Mouse (Mus musculus): ENCODE measurements around the gene Rpf2.

DNA sequence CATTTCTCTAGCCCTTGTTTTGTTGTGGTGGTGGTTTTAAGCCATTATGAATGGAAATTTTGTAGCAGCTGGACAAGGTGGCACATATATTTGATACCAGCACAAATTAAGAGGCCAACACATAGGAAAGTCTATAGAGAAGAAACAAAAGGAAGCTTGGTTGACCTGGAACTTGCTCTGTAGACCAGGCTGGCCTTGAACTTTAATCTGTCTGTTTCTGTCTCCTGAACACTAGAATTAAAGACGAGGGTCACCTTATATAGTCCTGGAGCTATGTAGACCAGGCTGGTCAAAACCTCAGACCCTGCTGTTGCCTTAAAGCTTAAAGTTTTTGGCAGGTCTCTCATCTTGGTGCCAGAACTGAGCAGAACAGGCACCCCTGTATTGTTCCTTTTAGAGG is 38.7 kb upstream of the Rpf2 start:
- TF ChIP-seq POLR2A (IDR thresholded peaks at IDR 0.05; ENCODE audit: borderline replicate concordance, control insufficient read depth, low read depth, low read length) (no peak), CTCF (IDR thresholded peaks at IDR 0.05; ENCODE audit: control insufficient read depth, insufficient read depth, low read length) (no peak)
